Mouse (Mus musculus) cortical plate, adult 2 months (tissue): ENCODE results near the gene Kpna3.

ENCODE experiments used
- CTCF ChIP-seq: fragments of 200-500 bp; IDR thresholded peaks from 2 replicates; pipeline ENCODE4 v1.5.1; 2011; ENCODE audit warnings: mild to moderate bottlenecking, control low read depth, low read length; ENCODE audit not compliant: insufficient read depth; ENCODE audit errors: extremely low read depth
- POLR2A ChIP-seq: fragments of 200-500 bp; IDR thresholded peaks from 2 replicates; pipeline ENCODE4 v1.6.1; 2011; ENCODE audit warnings: mild to moderate bottlenecking, low read length, control low read depth; ENCODE audit not compliant: insufficient read depth; ENCODE audit errors: extremely low read depth

- TF ChIP-seq POLR2A, result no peak
- no peak for TF ChIP-seq CTCF
Measured at GRCm38 (mm10) chr14:61414199-61414598, 25.5 kb downstream of the Kpna3 start.
